Mouse (Mus musculus) MEL (cell line): ENCODE measurements around the gene Gtpbp2. TPM values are rescaled to one million over a fixed set of nuclear protein-coding genes. Genes with fewer than 3 reads are reported as not detected.

Source experiments
- DNase-seq: peaks from one replicate; pipeline ENCODE4 v3.0.0; 2011; ENCODE audit warnings: low read depth, low spot score
- H3K27ac ChIP-seq: 2 replicates; pipeline ENCODE4 v1.5.1; 2012; ENCODE audit warnings: low read depth, mild to moderate bottlenecking, control low read depth, low read length, moderate library complexity; ENCODE audit not compliant: control insufficient read depth
- H3K27me3 ChIP-seq, 2 experiments: fragments of 150-350 bp in 1 of 2; sonication (generic) in 1 of 2; 2 replicates each; pipeline ENCODE4 v1.6.1; 2012; ENCODE audit warnings: low read length in 2 of 2, mild to moderate bottlenecking in 2 of 2, improper control_type of control experiment in 1 of 2, moderate library complexity in 1 of 2; ENCODE audit not compliant: insufficient read depth in 2 of 2, control insufficient read depth in 1 of 2
- H3K36me3 ChIP-seq, 2 experiments: 2 replicates each; pipeline ENCODE4 v1.6.1; 2012 to 2014; ENCODE audit warnings: low read length in 2 of 2, improper control_type of control experiment in 1 of 2, inconsistent platforms in 1 of 2, mild to moderate bottlenecking in 1 of 2; ENCODE audit not compliant: insufficient read depth in 2 of 2, control insufficient read depth in 1 of 2
- H3K4me1 ChIP-seq, 2 experiments: fragments of 150-350 bp in 1 of 2; sonication (generic) in 1 of 2; 2 replicates each; pipeline ENCODE4 v1.6.1; 2012; ENCODE audit warnings: low read length in 2 of 2, improper control_type of control experiment in 1 of 2, mild to moderate bottlenecking in 1 of 2; ENCODE audit not compliant: insufficient read depth in 2 of 2, control insufficient read depth in 1 of 2
- H3K4me3 ChIP-seq, 2 experiments: fragments of 150-350 bp in 1 of 2; sonication (generic) in 1 of 2; 2 replicates each; pipeline ENCODE4 v1.5.1; 2012; ENCODE audit warnings: low read depth in 2 of 2, low read length in 2 of 2, mild to moderate bottlenecking in 2 of 2, moderate library complexity in 2 of 2, control low read depth in 1 of 2, improper control_type of control experiment in 1 of 2; ENCODE audit not compliant: control insufficient read depth in 1 of 2, insufficient read depth in 1 of 2
- H3K79me2 ChIP-seq: 2 replicates; pipeline ENCODE4 v1.6.1; 2012; ENCODE audit warnings: mild to moderate bottlenecking, low read length, moderate library complexity; ENCODE audit not compliant: control insufficient read depth, poor library complexity, insufficient read depth
- H3K9ac ChIP-seq: 2 replicates; pipeline ENCODE4 v1.6.1; 2012; ENCODE audit warnings: low read depth, mild to moderate bottlenecking, control low read depth, low read length, moderate library complexity; ENCODE audit not compliant: control insufficient read depth, poor library complexity, severe bottlenecking
- H3K9me3 ChIP-seq: fragments of 150-350 bp; sonication (generic); replicated peaks from 2 replicates; pipeline ENCODE4 v1.6.1; 2012; ENCODE audit warnings: mild to moderate bottlenecking, low read length, improper control_type of control experiment, moderate library complexity; ENCODE audit not compliant: insufficient read depth
- CHD2 ChIP-seq: IDR thresholded peaks from 2 replicates; pipeline ENCODE4 v1.6.1; 2011; ENCODE audit warnings: low read length, improper control_type of control experiment
- CTCF ChIP-seq, 3 experiments: IDR thresholded peaks in 2 of 3; conservative IDR thresholded peaks in 1 of 3; 2 replicates each; pipeline ENCODE4 v1.5.1; 2011 to 2012; ENCODE audit warnings: low read length in 3 of 3, low read depth in 2 of 3, mild to moderate bottlenecking in 2 of 3, improper control_type of control experiment in 1 of 3, inconsistent platforms in 1 of 3, mixed read lengths in 1 of 3, moderate library complexity in 1 of 3; ENCODE audit not compliant: control insufficient read depth in 1 of 3, insufficient read depth in 1 of 3, poor library complexity in 1 of 3, severe bottlenecking in 1 of 3
- GABPA ChIP-seq: IDR thresholded peaks from 2 replicates; pipeline ENCODE4 v1.6.1; 2012; ENCODE audit warnings: low read depth, mild to moderate bottlenecking, inconsistent platforms, low read length, improper control_type of control experiment, moderate library complexity
- MAFK ChIP-seq: IDR thresholded peaks from 2 replicates; pipeline ENCODE4 v1.6.1; 2011; ENCODE audit warnings: low read depth, mild to moderate bottlenecking, low read length, improper control_type of control experiment, borderline replicate concordance
- NELFE ChIP-seq: IDR thresholded peaks from 2 replicates; pipeline ENCODE4 v1.6.1; 2011; ENCODE audit warnings: low read depth, low read length, improper control_type of control experiment
- NRF1 ChIP-seq: IDR thresholded peaks from 2 replicates; pipeline ENCODE4 v1.6.1; 2014; ENCODE audit warnings: low read depth, mild to moderate bottlenecking, inconsistent platforms, low read length, improper control_type of control experiment, moderate library complexity; ENCODE audit not compliant: poor library complexity, insufficient read depth, severe bottlenecking
- POLR2AphosphoS2 ChIP-seq: IDR thresholded peaks from 2 replicates; pipeline ENCODE4 v1.6.1; 2011; ENCODE audit warnings: low read length, improper control_type of control experiment
- RAD21 ChIP-seq: IDR thresholded peaks from 2 replicates; pipeline ENCODE4 v1.6.1; 2011; ENCODE audit warnings: mild to moderate bottlenecking, low read depth, low read length, improper control_type of control experiment
- SIN3A ChIP-seq: IDR thresholded peaks from 2 replicates; pipeline ENCODE4 v1.6.1; 2012; ENCODE audit warnings: low read length, improper control_type of control experiment, inconsistent platforms
- SMC3 ChIP-seq: IDR thresholded peaks from 2 replicates; pipeline ENCODE4 v1.6.1; 2011; ENCODE audit warnings: low read depth, low read length, improper control_type of control experiment
- TAL1 ChIP-seq: IDR thresholded peaks from 2 replicates; pipeline ENCODE4 v1.6.1; 2012; ENCODE audit warnings: mild to moderate bottlenecking, inconsistent platforms, low read length, moderate library complexity, mixed read lengths
- USF2 ChIP-seq, 2 experiments: IDR thresholded peaks; 2 replicates each; pipeline ENCODE4 v1.6.1; 2011 to 2012; ENCODE audit warnings: improper control_type of control experiment in 2 of 2, low read length in 2 of 2, borderline replicate concordance in 1 of 2, inconsistent platforms in 1 of 2, low read depth in 1 of 2, mild to moderate bottlenecking in 1 of 2; ENCODE audit not compliant: insufficient read depth in 1 of 2
- ZKSCAN1 ChIP-seq: IDR thresholded peaks from 2 replicates; pipeline ENCODE4 v1.6.1; 2012; ENCODE audit warnings: low read depth, mild to moderate bottlenecking, inconsistent platforms, low read length, improper control_type of control experiment, moderate library complexity
- ZMIZ1 ChIP-seq: IDR thresholded peaks from 2 replicates; pipeline ENCODE4 v1.6.1; 2012; ENCODE audit warnings: low read depth, mild to moderate bottlenecking, inconsistent platforms, low read length, improper control_type of control experiment, moderate library complexity
- ZNF384 ChIP-seq: IDR thresholded peaks from 2 replicates; pipeline ENCODE4 v1.6.1; 2012; ENCODE audit warnings: low read depth, mild to moderate bottlenecking, inconsistent platforms, low read length, improper control_type of control experiment
- polyA plus RNA-seq, 2 experiments: library from polyadenylated mRNA; stranded (reverse) in 1 of 2; unstranded in 1 of 2; fragments of >175 nt in 1 of 2; fragments of >200 nt in 1 of 2; gene quantifications; 2 replicates each; pipeline versions ENCODE4 v1.2.1 to v1.2.4; 2012; ENCODE audit warnings: low replicate concordance in 2 of 2, low read depth in 1 of 2; ENCODE audit not compliant: insufficient read length in 2 of 2, insufficient read depth in 1 of 2, missing spikeins in 1 of 2
- total RNA-seq: library from RNA; depleted of rRNA; stranded (reverse); fragments of 300-350 nt; gene quantifications from 2 replicates; pipeline ENCODE4 v1.2.3, GENCODE M21; 2012

Gtpbp2 gene
- total and polyA plus RNA-seq, 3 experiments: 18.1 to 46.7 TPM; not detected in 1

- Histone ChIP-seq H3K79me2 (no peaks in the 10 kb centered on the region), H3K4me3 (no peak overlapping the region), H3K9ac (no peak overlapping the region), H3K27ac (no peak overlapping the region), H3K9me3 (no peaks in the 10 kb centered on the region), H3K4me1 (no peaks in the 10 kb centered on the region), H3K27me3 (no peaks in the 10 kb centered on the region), H3K36me3 (peaks cover 0 to 28% of the 10 kb centered on the region in 2 experiments; a peak in 2 of 4 replicates)
- no peak for DNase-seq
- TF ChIP-seq ZMIZ1 (no peak), CTCF (IDR thresholded peaks at IDR 0.05 in 2 of 3, conservative IDR thresholded peaks at IDR 0.05 in 1 of 3; ENCODE audit: control insufficient read depth in 1 of 3, insufficient read depth in 1 of 3, low read depth in 2 of 3, low read length in 3 of 3, poor library complexity in 1 of 3, severe bottlenecking in 1 of 3) (peak in 2 of 3 experiments; percentile 46 to 53; a peak in 5 of 6 replicates), SMC3 (peak; percentile 52), ZNF384 (peak; percentile 29; the same call in 1 of the 2 replicates), RAD21 (peak; percentile 44), SIN3A (no peak)
These were observed 21.4 kb downstream of the Gtpbp2 start for GRCm38 (mm10) chr17:46182273-46182672.

GRCm38 (mm10) chr17:46188829-46189228 lies 28.0 kb downstream of the Gtpbp2 start:
- H3K79me2 ChIP-seq: no peaks in the 10 kb centered on the region
- H3K4me1 ChIP-seq: no peaks in the 10 kb centered on the region
- no peak overlapping the region for H3K4me3 ChIP-seq
- H3K36me3 ChIP-seq: peaks cover 1 to 37% of the 10 kb centered on the region in 2 experiments; a peak in 3 of 4 replicates
- no peak overlapping the region for H3K9ac ChIP-seq
- H3K27ac ChIP-seq: no peak overlapping the region
- no peak for DNase-seq
- H3K9me3 ChIP-seq: no peaks in the 10 kb centered on the region
- H3K27me3 ChIP-seq: no peaks in the 10 kb centered on the region
- no peak for TF ChIP-seq CHD2
- no peak for TF ChIP-seq ZMIZ1
- TF ChIP-seq NELFE: no peak
- TF ChIP-seq USF2 (IDR thresholded peaks at IDR 0.05; ENCODE audit: borderline replicate concordance in 1 of 2, insufficient read depth in 1 of 2, low read depth in 1 of 2, low read length in 2 of 2): no peak
- TF ChIP-seq POLR2AphosphoS2: no peak
- no peak for TF ChIP-seq GABPA
- TF ChIP-seq ZKSCAN1: no peak
- TF ChIP-seq NRF1: no peak
- TF ChIP-seq SIN3A: no peak
- TF ChIP-seq RAD21: no peak
- TF ChIP-seq TAL1: no peak
- TF ChIP-seq MAFK: no peak
- TF ChIP-seq, all 39 proteins: peak for 0
